Mouse (Mus musculus): ENCODE measurements around the gene Rad17. TPM values are rescaled to one million over a fixed set of nuclear protein-coding genes. Genes with fewer than 3 reads are reported as not detected.

Rad17 gene
- polyA plus RNA-seq, 1 experiment from 2014 or later: 18.7 TPM

GRCm38 (mm10) chr13:100602239-100602902, 48.5 kb downstream of the Rad17 start:
- Histone ChIP-seq H3K9me3 (ENCODE audit: control insufficient read depth, low read length) (no peaks in the 10 kb centered on the region), H3K4me2 (ENCODE audit: low read depth, low read length) (no peak overlapping the region), H3K27ac (ENCODE audit: low read depth, low read length) (no peak overlapping the region), H3K4me1 (ENCODE audit: control insufficient read depth, insufficient read depth, low read length) (no peaks in the 10 kb centered on the region), H3K36me3 (ENCODE audit: control insufficient read depth, insufficient read depth, low read length) (no peaks in the 10 kb centered on the region), H3K9ac (replicated peaks; ENCODE audit: low read depth, low read length) (no peak overlapping the region), H3K27me3 (ENCODE audit: control insufficient read depth, insufficient read depth, low read length) (no peaks in the 10 kb centered on the region), H3K4me3 (ENCODE audit: low read depth, low read length) (no peak overlapping the region)
- 52% methylated on average over 5 of the region's 5 CpGs for WGBS
- ATAC-seq (ENCODE audit: low read depth): no peak

GRCm38 (mm10) chr13:100601034-100601433, 49.8 kb downstream of the Rad17 start:
- ATAC-seq (ENCODE audit: low read depth): no peak
- WGBS: 76% methylated on average over 8 of the region's 8 CpGs
- H3K27me3 ChIP-seq (ENCODE audit: control insufficient read depth, insufficient read depth, low read length): no peaks in the 10 kb centered on the region
- no peak overlapping the region for H3K27ac ChIP-seq (ENCODE audit: low read depth, low read length)
- no peaks in the 10 kb centered on the region for H3K36me3 ChIP-seq (ENCODE audit: control insufficient read depth, insufficient read depth, low read length)
- no peak overlapping the region for H3K4me3 ChIP-seq (ENCODE audit: low read depth, low read length)
- H3K4me2 ChIP-seq (ENCODE audit: low read depth, low read length): no peak overlapping the region
- H3K4me1 ChIP-seq (ENCODE audit: control insufficient read depth, insufficient read depth, low read length): no peaks in the 10 kb centered on the region
- no peak overlapping the region for H3K9ac ChIP-seq (replicated peaks; ENCODE audit: low read depth, low read length)
- H3K9me3 ChIP-seq (ENCODE audit: control insufficient read depth, low read length): no peaks in the 10 kb centered on the region

DNA sequence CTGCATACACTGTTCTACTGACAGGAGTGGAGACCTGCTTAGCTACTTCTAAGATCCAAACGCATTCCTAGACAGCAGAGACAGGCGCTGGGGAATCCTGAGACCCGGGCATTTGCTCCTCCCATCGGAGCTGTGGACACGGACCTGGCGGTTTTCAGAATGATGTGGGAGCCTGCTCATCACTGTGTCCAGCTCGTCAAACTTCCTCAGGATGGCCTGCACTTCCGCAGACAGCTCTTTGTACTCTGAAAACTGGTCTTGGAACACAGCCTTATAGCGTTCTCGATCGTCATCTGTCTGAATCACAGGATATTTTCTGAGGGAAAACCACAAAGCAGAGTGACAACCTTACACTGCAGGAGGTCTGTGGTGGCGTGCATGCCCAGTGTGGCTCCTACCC, 50.5 kb downstream of the Rad17 start:
- 81% methylated on average over 12 of the region's 12 CpGs for whole genome bisulfite sequencing
- Histone ChIP-seq H3K9me3 (ENCODE audit: control insufficient read depth, low read length) (no peaks in the 10 kb centered on the region), H3K27ac (ENCODE audit: low read depth, low read length) (no peak overlapping the region), H3K27me3 (ENCODE audit: control insufficient read depth, insufficient read depth, low read length) (no peaks in the 10 kb centered on the region), H3K4me3 (ENCODE audit: low read depth, low read length) (no peak overlapping the region), H3K9ac (replicated peaks; ENCODE audit: low read depth, low read length) (no peak overlapping the region), H3K4me2 (ENCODE audit: low read depth, low read length) (no peak overlapping the region), H3K36me3 (ENCODE audit: control insufficient read depth, insufficient read depth, low read length) (no peaks in the 10 kb centered on the region), H3K4me1 (ENCODE audit: control insufficient read depth, insufficient read depth, low read length) (no peaks in the 10 kb centered on the region)
- no peak for ATAC-seq (ENCODE audit: low read depth)

DNA sequence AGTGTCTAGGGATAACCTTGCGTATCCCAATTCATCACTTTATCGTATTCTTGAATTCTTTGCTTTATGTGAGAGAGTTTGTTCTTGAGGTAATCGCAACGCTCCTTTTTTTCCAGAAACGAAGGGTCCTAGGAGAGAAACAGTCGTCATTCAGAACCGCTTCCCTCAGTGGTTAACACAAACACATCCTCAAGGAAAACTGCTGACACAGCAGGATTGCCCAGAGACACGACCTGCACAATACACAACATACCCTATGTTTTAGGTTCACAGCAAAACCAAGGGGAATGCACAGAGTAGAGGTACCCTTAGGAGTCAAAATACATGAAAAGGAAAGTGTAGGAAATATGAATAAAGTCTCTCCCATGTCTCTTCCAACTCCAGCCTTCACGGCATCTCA, 53.6 kb downstream of the Rad17 start:
- Histone ChIP-seq H3K9ac (replicated peaks; ENCODE audit: low read depth, low read length) (no peak overlapping the region), H3K27ac (ENCODE audit: low read depth, low read length) (no peak overlapping the region), H3K4me2 (ENCODE audit: low read depth, low read length) (no peak overlapping the region), H3K4me3 (ENCODE audit: low read depth, low read length) (no peak overlapping the region), H3K27me3 (ENCODE audit: control insufficient read depth, insufficient read depth, low read length) (no peaks in the 10 kb centered on the region), H3K36me3 (ENCODE audit: control insufficient read depth, insufficient read depth, low read length) (no peaks in the 10 kb centered on the region), H3K4me1 (ENCODE audit: control insufficient read depth, insufficient read depth, low read length) (no peaks in the 10 kb centered on the region), H3K9me3 (ENCODE audit: control insufficient read depth, low read length) (no peaks in the 10 kb centered on the region)
- 83% methylated on average over 9 of the region's 9 CpGs for WGBS
- ATAC-seq (ENCODE audit: low read depth): no peak

GRCm38 (mm10) chr13:100595552-100595885, 55.3 kb downstream of the Rad17 start:
- Histone ChIP-seq H3K9ac (replicated peaks; ENCODE audit: low read depth, low read length) (no peak overlapping the region), H3K4me1 (ENCODE audit: control insufficient read depth, insufficient read depth, low read length) (no peaks in the 10 kb centered on the region), H3K4me2 (ENCODE audit: low read depth, low read length) (no peak overlapping the region), H3K4me3 (ENCODE audit: low read depth, low read length) (no peak overlapping the region), H3K9me3 (ENCODE audit: control insufficient read depth, low read length) (no peaks in the 10 kb centered on the region), H3K36me3 (ENCODE audit: control insufficient read depth, insufficient read depth, low read length) (no peaks in the 10 kb centered on the region), H3K27ac (ENCODE audit: low read depth, low read length) (no peak overlapping the region), H3K27me3 (ENCODE audit: control insufficient read depth, insufficient read depth, low read length) (no peaks in the 10 kb centered on the region)
- 79% methylated on average over 3 of the region's 3 CpGs for WGBS
- no peak for ATAC-seq (ENCODE audit: low read depth)

DNA sequence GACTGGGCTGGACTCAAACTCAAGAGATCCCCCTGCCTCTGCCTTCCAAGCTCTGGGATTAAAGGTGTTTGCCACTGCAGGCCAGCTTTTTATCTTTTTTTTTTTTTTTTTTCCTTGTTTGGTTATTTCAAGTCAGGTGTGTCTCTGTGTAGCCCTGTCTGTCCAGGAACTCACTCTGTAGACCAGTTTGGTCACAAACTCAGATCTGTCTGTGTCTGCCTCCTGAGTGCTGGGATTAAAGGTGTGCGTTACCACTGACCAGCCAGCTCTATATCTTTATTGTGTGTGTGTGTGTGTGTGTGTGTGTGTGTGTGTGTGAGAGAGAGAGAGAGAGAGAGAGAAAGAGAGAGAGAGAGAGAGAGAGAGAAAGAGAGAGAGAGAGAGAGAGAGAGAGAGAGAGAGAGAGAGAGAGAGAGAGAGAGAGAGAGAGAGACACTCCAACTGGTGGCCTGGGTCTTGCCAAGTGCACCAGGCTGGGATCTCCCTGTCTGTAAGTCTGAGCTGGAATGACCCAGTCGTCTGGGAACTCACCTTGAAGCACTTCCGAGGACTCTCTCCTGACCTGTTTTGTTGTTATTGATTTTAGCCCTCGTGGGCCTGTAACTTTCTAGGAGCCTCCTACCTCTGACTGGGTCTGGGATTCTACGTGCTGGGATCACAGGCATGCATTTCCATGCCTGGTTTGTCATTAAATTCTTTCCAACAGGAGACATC, 55.9 kb downstream of the Rad17 start:
- Histone ChIP-seq H3K27ac (ENCODE audit: low read depth, low read length) (no peak overlapping the region), H3K9ac (replicated peaks; ENCODE audit: low read depth, low read length) (no peak overlapping the region), H3K4me2 (ENCODE audit: low read depth, low read length) (no peak overlapping the region), H3K4me3 (ENCODE audit: low read depth, low read length) (no peak overlapping the region), H3K4me1 (ENCODE audit: control insufficient read depth, insufficient read depth, low read length) (no peaks in the 10 kb centered on the region), H3K27me3 (ENCODE audit: control insufficient read depth, insufficient read depth, low read length) (no peaks in the 10 kb centered on the region), H3K36me3 (ENCODE audit: control insufficient read depth, insufficient read depth, low read length) (no peaks in the 10 kb centered on the region), H3K9me3 (ENCODE audit: control insufficient read depth, low read length) (no peaks in the 10 kb centered on the region)
- no peak; the same call in 1 of the 2 replicates for ATAC-seq (ENCODE audit: low read depth)
- WGBS: 71% methylated on average over 5 of the region's 5 CpGs

DNA sequence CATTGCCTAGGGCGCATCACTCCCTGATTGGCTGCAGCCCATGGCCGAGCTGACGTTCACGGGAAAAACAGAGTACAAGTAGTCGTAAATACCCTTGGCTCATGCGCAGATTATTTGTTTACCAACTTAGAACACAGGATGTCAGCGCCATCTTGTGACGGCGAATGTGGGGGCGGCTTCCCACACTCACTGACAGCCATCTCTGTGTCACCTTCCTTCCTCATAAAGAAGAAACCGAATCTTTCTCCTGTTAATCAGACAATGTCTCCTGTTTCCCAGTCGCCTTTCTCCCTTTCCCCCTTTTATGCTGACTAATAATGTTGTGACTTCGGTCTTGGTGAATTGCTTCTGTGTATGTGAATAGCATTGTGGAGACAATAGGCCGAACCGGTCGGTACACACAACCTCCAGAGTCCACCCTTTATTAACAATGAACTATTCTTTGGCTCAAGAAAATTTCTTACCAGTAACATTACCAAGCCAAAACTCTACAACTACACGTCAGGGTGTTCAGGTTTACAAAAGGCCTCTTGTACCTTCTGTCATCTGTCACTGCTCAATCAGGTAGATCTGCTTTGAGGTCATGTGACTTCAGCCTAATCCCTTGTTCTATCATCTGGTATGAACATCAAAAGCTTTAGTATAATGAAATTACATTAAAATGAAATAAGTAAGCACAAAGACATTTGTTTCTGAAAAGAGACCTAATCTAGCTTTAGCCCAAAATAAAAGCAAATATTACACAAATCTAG, 56.6 kb downstream of the Rad17 start:
- Histone ChIP-seq H3K27ac (ENCODE audit: low read depth, low read length) (peak overlapping the region; percentile 71), H3K4me2 (ENCODE audit: low read depth, low read length) (peak overlapping the region; percentile 18; the same call in 1 of the 2 replicates)
- 65% methylated on average over 11 of the region's 17 CpGs for WGBS

GRCm38 (mm10) chr13:100588646-100589045, 62.2 kb downstream of the Rad17 start:
- Histone ChIP-seq H3K27me3 (ENCODE audit: control insufficient read depth, insufficient read depth, low read length) (no peaks in the 10 kb centered on the region), H3K4me1 (ENCODE audit: control insufficient read depth, insufficient read depth, low read length) (no peaks in the 10 kb centered on the region), H3K4me2 (ENCODE audit: low read depth, low read length) (no peak overlapping the region), H3K9me3 (ENCODE audit: control insufficient read depth, low read length) (no peaks in the 10 kb centered on the region), H3K9ac (replicated peaks; ENCODE audit: low read depth, low read length) (no peak overlapping the region), H3K4me3 (ENCODE audit: low read depth, low read length) (no peak overlapping the region), H3K27ac (ENCODE audit: low read depth, low read length) (no peak overlapping the region), H3K36me3 (ENCODE audit: control insufficient read depth, insufficient read depth, low read length) (no peaks in the 10 kb centered on the region)
- 85% methylated on average over 11 of the region's 12 CpGs for whole genome bisulfite sequencing
- peak; percentile 58; the same call in 1 of the 2 replicates for ATAC-seq (ENCODE audit: low read depth)

More for the DNA sequence above, 56.6 kb downstream of the Rad17 start:
- H3K4me1 ChIP-seq (ENCODE audit: control insufficient read depth, insufficient read depth, low read length): no peaks in the 10 kb centered on the region
- peak; percentile 89 for ATAC-seq (ENCODE audit: low read depth)
- H3K9me3 ChIP-seq (ENCODE audit: control insufficient read depth, low read length): no peaks in the 10 kb centered on the region
- no peak overlapping the region for H3K9ac ChIP-seq (replicated peaks; ENCODE audit: low read depth, low read length)
- peak overlapping the region; percentile 10; the same call in 1 of the 2 replicates for H3K4me3 ChIP-seq (ENCODE audit: low read depth, low read length)
- no peaks in the 10 kb centered on the region for H3K27me3 ChIP-seq (ENCODE audit: control insufficient read depth, insufficient read depth, low read length)
- H3K36me3 ChIP-seq (ENCODE audit: control insufficient read depth, insufficient read depth, low read length): no peaks in the 10 kb centered on the region

DNA sequence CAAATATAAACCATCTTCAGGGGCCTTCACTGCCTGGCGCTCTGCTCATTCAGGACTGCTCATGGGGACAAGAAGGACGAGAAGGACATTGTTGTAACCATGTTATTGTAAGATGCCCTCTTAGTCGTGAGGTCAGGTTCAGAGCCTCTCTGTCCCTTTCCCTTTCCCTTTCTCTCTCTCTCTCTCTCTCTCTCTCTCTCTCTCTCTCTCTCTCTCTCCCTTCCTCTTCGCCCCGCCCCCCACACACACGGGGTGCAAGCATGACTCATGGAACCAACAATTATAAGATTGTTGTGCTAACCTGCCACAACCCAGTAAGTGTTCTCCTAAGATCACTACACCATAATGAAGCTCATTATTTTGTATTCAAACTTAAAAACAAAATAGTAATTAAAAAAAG, 68.7 kb downstream of the Rad17 start:
- no peaks in the 10 kb centered on the region for H3K9me3 ChIP-seq (ENCODE audit: control insufficient read depth, low read length)
- H3K9ac ChIP-seq (replicated peaks; ENCODE audit: low read depth, low read length): no peak overlapping the region
- no peak for ATAC-seq (ENCODE audit: low read depth)
- no peak overlapping the region for H3K4me3 ChIP-seq (ENCODE audit: low read depth, low read length)
- no peaks in the 10 kb centered on the region for H3K36me3 ChIP-seq (ENCODE audit: control insufficient read depth, insufficient read depth, low read length)
- 49% methylated on average over 6 of the region's 6 CpGs for WGBS
- no peaks in the 10 kb centered on the region for H3K4me1 ChIP-seq (ENCODE audit: control insufficient read depth, insufficient read depth, low read length)
- H3K27me3 ChIP-seq (ENCODE audit: control insufficient read depth, insufficient read depth, low read length): no peaks in the 10 kb centered on the region
- no peak overlapping the region for H3K27ac ChIP-seq (ENCODE audit: low read depth, low read length)
- no peak overlapping the region for H3K4me2 ChIP-seq (ENCODE audit: low read depth, low read length)

Data from neural tube, embryonic 14.5 days (tissue).